Mouse (Mus musculus): Measurements from ENCODE around the gene Spx. TPM values are rescaled to one million over a fixed set of nuclear protein-coding genes. Genes with fewer than 3 reads are reported as not detected.

Gene Spx
- polyA plus RNA-seq, 1 experiment from 2014 or later, result 0.09 TPM

- Histone ChIP-seq H3K27ac (replicated peaks) (peak overlapping the region; percentile 78), H3K9me3 (replicated peaks) (no peaks in the 10 kb centered on the region), H3K4me1 (replicated peaks) (peaks cover 30% of the 10 kb centered on the region), H3K36me3 (replicated peaks) (peaks cover 4% of the 10 kb centered on the region; the same call in 1 of the 2 replicates), H3K4me3 (replicated peaks) (peak overlapping the region; percentile 96), H3K4me2 (peak overlapping the region; percentile 85), H3K27me3 (no peaks in the 10 kb centered on the region), H3K9ac (peak overlapping the region; percentile 72)
- under 1% methylated on average over 31 of the region's 31 CpGs for WGBS (ENCODE audit: insufficient replicate concordance)
- peak; percentile 67 for ATAC-seq (ENCODE audit: insufficient read depth)
These were observed 26.8 kb upstream of the Spx start for GRCm38 (mm10) chr6:142386285-142387010.

- under 1% methylated on average over 87 of the region's 87 CpGs for WGBS (ENCODE audit: insufficient replicate concordance)
These were observed 26.1 kb upstream of the Spx start, which contains the start of the genes Recql and Golt1b for GRCm38 (mm10) chr6:142387011-142387754. Gene Recql, minus strand, starts transcription at chr6:142387087. Gene Golt1b, plus strand, starts transcription at chr6:142387221.

GRCm38 (mm10) chr6:142387755-142388271, 25.4 kb upstream of the Spx start:
- no peak for ATAC-seq (ENCODE audit: insufficient read depth)
- 9% methylated on average over 8 of the region's 8 CpGs for WGBS (ENCODE audit: insufficient replicate concordance)
- Histone ChIP-seq H3K4me2 (peak overlapping the region; percentile 85), H3K4me1 (replicated peaks) (peaks cover 33% of the 10 kb centered on the region), H3K4me3 (replicated peaks) (peak overlapping the region; percentile 96), H3K36me3 (replicated peaks) (peaks cover 5% of the 10 kb centered on the region), H3K27me3 (no peaks in the 10 kb centered on the region), H3K9ac (peak overlapping the region; percentile 85), H3K9me3 (replicated peaks) (no peaks in the 10 kb centered on the region), H3K27ac (replicated peaks) (peak overlapping the region; percentile 72)

More at GRCm38 (mm10) chr6:142387011-142387754, 26.1 kb upstream of the Spx start, which contains the start of the genes Recql and Golt1b:
- Histone ChIP-seq H3K36me3 (replicated peaks) (peaks cover 4% of the 10 kb centered on the region; the same call in 1 of the 2 replicates), H3K4me2 (peak within 1 kb of the TSS; percentile 85), H3K9me3 (replicated peaks) (no peaks in the 10 kb centered on the region), H3K4me1 (replicated peaks) (peaks cover 33% of the 10 kb centered on the region), H3K4me3 (replicated peaks) (peak within 1 kb of the TSS; percentile 96), H3K27ac (replicated peaks) (peak within 1 kb of the TSS; percentile 78), H3K9ac (peak within 1 kb of the TSS; percentile 85), H3K27me3 (no peaks in the 10 kb centered on the region)
- peak; percentile 99 for ATAC-seq (ENCODE audit: insufficient read depth)

- Histone ChIP-seq H3K27ac (replicated peaks) (no peak overlapping the region), H3K4me3 (replicated peaks) (no peak overlapping the region), H3K4me1 (replicated peaks) (peaks cover 33% of the 10 kb centered on the region), H3K27me3 (no peaks in the 10 kb centered on the region), H3K36me3 (replicated peaks) (peaks cover 14% of the 10 kb centered on the region), H3K9ac (no peak overlapping the region), H3K9me3 (replicated peaks) (no peaks in the 10 kb centered on the region), H3K4me2 (peak overlapping the region; percentile 85; the same call in 1 of the 2 replicates)
- WGBS (ENCODE audit: insufficient replicate concordance), result 40% methylated on average over 2 of the region's 2 CpGs
- ATAC-seq (ENCODE audit: insufficient read depth), result no peak
These were observed 24.1 kb upstream of the Spx start for GRCm38 (mm10) chr6:142389101-142389500.

GRCm38 (mm10) chr6:142392312-142392711, 20.9 kb upstream of the Spx start:
- H3K4me2 ChIP-seq, result no peak overlapping the region
- peaks cover 40% of the 10 kb centered on the region for H3K36me3 ChIP-seq (replicated peaks)
- H3K27ac ChIP-seq (replicated peaks), result no peak overlapping the region
- WGBS (ENCODE audit: insufficient replicate concordance), result 43% methylated on average over 5 of the region's 5 CpGs
- H3K4me1 ChIP-seq (replicated peaks), result peaks cover 25% of the 10 kb centered on the region
- no peak overlapping the region for H3K4me3 ChIP-seq (replicated peaks)
- H3K27me3 ChIP-seq, result no peaks in the 10 kb centered on the region
- H3K9ac ChIP-seq, result no peak overlapping the region
- H3K9me3 ChIP-seq (replicated peaks), result no peaks in the 10 kb centered on the region
- ATAC-seq (ENCODE audit: insufficient read depth), result no peak

DNA sequence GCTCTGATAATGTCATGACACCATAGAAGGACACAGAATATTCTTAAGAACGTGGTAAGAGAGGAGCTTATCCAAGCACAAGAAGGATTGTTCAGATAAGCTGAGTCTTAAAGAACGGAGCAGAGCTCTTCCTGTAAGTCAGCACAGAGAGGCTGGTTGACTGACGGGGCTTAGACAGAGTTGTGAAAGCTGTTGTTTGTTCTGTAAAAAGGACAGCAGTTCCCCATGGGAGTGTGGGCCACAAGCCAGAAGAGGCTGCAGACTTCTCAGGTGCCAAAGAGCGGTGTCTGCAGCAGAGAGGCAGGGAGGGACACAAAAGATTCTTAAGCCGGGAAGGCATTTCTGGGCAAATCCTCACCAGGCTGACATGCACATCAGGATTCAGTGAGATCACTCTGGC, 18.6 kb upstream of the Spx start:
- 60% methylated on average over 5 of the region's 5 CpGs for WGBS (ENCODE audit: insufficient replicate concordance)

GRCm38 (mm10) chr6:142395756-142396155, 17.5 kb upstream of the Spx start:
- Histone ChIP-seq H3K27me3 (no peaks in the 10 kb centered on the region), H3K4me2 (no peak overlapping the region), H3K9me3 (replicated peaks) (no peaks in the 10 kb centered on the region), H3K4me3 (replicated peaks) (no peak overlapping the region), H3K9ac (no peak overlapping the region), H3K4me1 (replicated peaks) (peaks cover 7% of the 10 kb centered on the region; the same call in 1 of the 2 replicates), H3K36me3 (replicated peaks) (peaks cover 48% of the 10 kb centered on the region), H3K27ac (replicated peaks) (no peak overlapping the region)
- 84% methylated on average over 6 of the region's 6 CpGs for WGBS (ENCODE audit: insufficient replicate concordance)
- no peak for ATAC-seq (ENCODE audit: insufficient read depth)

More for the DNA sequence above, 18.6 kb upstream of the Spx start:
- H3K27ac ChIP-seq (replicated peaks), result no peak overlapping the region
- H3K27me3 ChIP-seq, result no peaks in the 10 kb centered on the region
- H3K9me3 ChIP-seq (replicated peaks), result no peaks in the 10 kb centered on the region
- no peak for ATAC-seq (ENCODE audit: insufficient read depth)
- no peak overlapping the region for H3K4me2 ChIP-seq
- no peak overlapping the region for H3K4me3 ChIP-seq (replicated peaks)
- H3K36me3 ChIP-seq (replicated peaks), result peaks cover 40% of the 10 kb centered on the region
- H3K9ac ChIP-seq, result no peak overlapping the region
- H3K4me1 ChIP-seq (replicated peaks), result peaks cover 7% of the 10 kb centered on the region; the same call in 1 of the 2 replicates

DNA sequence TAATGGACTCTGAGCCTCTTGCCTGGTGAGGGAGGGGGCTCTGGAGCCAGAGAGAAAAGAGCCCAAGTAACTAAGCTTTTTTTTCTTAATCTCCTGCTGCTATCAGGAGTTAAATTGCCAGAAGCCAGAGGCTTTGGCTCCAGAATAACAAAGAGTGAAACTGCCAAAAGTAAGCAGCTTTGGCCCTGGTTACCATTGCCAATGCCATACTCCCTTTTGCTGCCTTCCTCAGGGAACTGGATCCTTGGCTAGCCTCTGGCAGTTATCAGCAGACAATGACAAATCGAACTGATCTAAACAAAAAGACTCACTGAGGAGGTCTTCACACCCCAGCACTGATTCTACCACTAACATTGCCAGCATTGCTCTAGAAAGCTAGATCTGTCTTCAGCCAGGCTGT, 2.1 kb upstream of the Spx start:
- H3K36me3 ChIP-seq (replicated peaks), result no peaks in the 10 kb centered on the region
- 32% methylated on average over 1 of the region's 1 CpGs for WGBS (ENCODE audit: insufficient replicate concordance)
- ATAC-seq (ENCODE audit: insufficient read depth), result no peak
- no peak overlapping the region for H3K9ac ChIP-seq
- H3K4me2 ChIP-seq, result no peak overlapping the region
- no peaks in the 10 kb centered on the region for H3K4me1 ChIP-seq (replicated peaks)
- H3K4me3 ChIP-seq (replicated peaks), result no peak overlapping the region
- H3K9me3 ChIP-seq (replicated peaks), result no peaks in the 10 kb centered on the region
- no peak overlapping the region for H3K27ac ChIP-seq (replicated peaks)
- peaks cover 47% of the 10 kb centered on the region for H3K27me3 ChIP-seq

DNA sequence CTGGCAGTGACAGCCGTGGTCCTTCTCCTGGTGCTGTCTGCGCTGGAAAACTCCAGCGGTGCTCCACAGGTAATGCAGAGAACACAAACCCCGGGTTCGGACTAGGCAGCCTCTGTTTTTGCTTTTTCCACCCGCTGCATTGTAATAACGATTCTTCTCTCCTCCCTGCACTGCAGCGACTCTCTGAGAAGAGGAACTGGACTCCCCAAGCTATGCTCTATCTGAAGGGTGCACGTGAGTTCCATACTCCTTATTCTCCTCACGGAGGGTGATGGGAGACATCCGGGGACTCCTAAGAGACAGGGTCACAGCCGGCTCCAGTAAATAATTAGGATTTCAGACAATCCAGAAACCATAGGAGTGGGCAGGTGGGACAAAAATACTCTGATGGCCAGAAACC, 604 bp downstream of the Spx start:
- no peak for ATAC-seq (ENCODE audit: insufficient read depth)
- Histone ChIP-seq H3K27ac (replicated peaks) (no peak overlapping the region), H3K9ac (no peak overlapping the region), H3K27me3 (peaks cover 50% of the 10 kb centered on the region), H3K4me2 (no peak overlapping the region), H3K4me1 (replicated peaks) (no peaks in the 10 kb centered on the region), H3K36me3 (replicated peaks) (no peaks in the 10 kb centered on the region), H3K4me3 (replicated peaks) (no peak overlapping the region), H3K9me3 (replicated peaks) (no peaks in the 10 kb centered on the region)
- WGBS (ENCODE audit: insufficient replicate concordance), result 11% methylated on average over 12 of the region's 12 CpGs

DNA sequence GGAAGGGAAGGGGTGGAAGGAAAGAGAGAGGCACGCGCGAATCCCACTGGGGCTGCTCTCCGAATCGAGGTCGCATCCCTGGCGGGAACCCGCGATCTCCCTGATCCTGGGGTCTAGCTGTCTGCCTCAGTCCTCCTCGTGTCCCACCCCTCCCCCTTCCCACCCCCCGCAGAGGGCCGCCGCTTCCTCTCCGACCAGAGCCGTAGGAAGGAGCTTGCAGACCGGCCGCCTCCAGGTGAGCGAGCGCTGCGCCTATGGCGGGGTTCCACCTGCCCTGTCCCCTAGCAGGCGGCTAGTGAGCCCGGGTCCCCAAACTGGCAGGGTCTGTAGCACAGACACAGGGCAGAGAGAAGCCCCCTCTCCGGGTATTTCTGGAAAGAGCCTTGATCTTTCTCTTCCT, 1.4 kb downstream of the Spx start:
- H3K36me3 ChIP-seq (replicated peaks), result no peaks in the 10 kb centered on the region
- peak overlapping the region; percentile 32; the same call in 1 of the 2 replicates for H3K4me2 ChIP-seq
- no peak for ATAC-seq (ENCODE audit: insufficient read depth)
- peaks cover 50% of the 10 kb centered on the region for H3K27me3 ChIP-seq
- H3K4me3 ChIP-seq (replicated peaks), result no peak overlapping the region
- H3K9ac ChIP-seq, result no peak overlapping the region
- H3K4me1 ChIP-seq (replicated peaks), result no peaks in the 10 kb centered on the region
- no peak overlapping the region for H3K27ac ChIP-seq (replicated peaks)
- H3K9me3 ChIP-seq (replicated peaks), result no peaks in the 10 kb centered on the region
- WGBS (ENCODE audit: insufficient replicate concordance), result 3% methylated on average over 24 of the region's 24 CpGs

- H3K4me3 ChIP-seq (replicated peaks), result no peak overlapping the region
- H3K9me3 ChIP-seq (replicated peaks), result no peaks in the 10 kb centered on the region
- ATAC-seq (ENCODE audit: insufficient read depth), result no peak
- no peaks in the 10 kb centered on the region; the same call in 1 of the 2 replicates for H3K36me3 ChIP-seq (replicated peaks)
- no peak overlapping the region for H3K27ac ChIP-seq (replicated peaks)
- no peaks in the 10 kb centered on the region for H3K4me1 ChIP-seq (replicated peaks)
- WGBS (ENCODE audit: insufficient replicate concordance), result 51% methylated on average over 7 of the region's 7 CpGs
- H3K27me3 ChIP-seq, result no peaks in the 10 kb centered on the region
- no peak overlapping the region for H3K9ac ChIP-seq
- no peak overlapping the region for H3K4me2 ChIP-seq
These were observed 11.7 kb downstream of the Spx start for GRCm38 (mm10) chr6:142424976-142425375.
